Mouse (Mus musculus) thymus, adult 2 months (tissue): ENCODE data around the gene Madd.

Experiments
- CTCF ChIP-seq: fragments of 200-500 bp; IDR thresholded peaks from 2 replicates; pipeline ENCODE4 v1.5.1; 2012; ENCODE audit warnings: mild to moderate bottlenecking, control low read depth, low read length, moderate library complexity, borderline replicate concordance; ENCODE audit not compliant: control insufficient read depth, poor library complexity, insufficient read depth; ENCODE audit errors: extremely low read depth
- POLR2A ChIP-seq: fragments of 200-500 bp; IDR thresholded peaks from 2 replicates; pipeline ENCODE4 v1.6.1; 2012; ENCODE audit warnings: mild to moderate bottlenecking, low read length, control low read depth, moderate library complexity; ENCODE audit not compliant: control insufficient read depth, poor library complexity, insufficient read depth; ENCODE audit errors: extremely low read depth

DNA sequence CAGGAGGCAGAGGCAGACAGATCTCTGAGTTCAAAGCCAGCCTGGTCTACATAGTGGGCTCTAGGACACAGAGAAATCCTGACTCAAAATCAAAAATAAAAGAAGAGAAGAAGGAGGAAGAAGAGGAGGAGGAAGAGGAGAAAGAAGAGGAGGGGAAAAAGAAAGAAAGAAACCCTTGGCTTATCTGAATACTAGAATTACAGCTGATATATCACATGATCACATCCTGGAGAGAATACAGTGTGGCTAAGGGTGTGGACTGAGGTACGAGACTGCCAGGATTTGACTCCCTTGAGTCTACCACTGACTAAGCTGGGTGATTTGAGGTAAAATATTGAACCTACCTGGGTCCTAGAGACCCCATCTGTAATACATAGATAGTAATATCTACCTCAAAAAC, 2.6 kb upstream of the Madd start:
- TF ChIP-seq CTCF (no peak), POLR2A (no peak)
